Mouse (Mus musculus) bone marrow macrophage, adult 2 months (primary cell): ENCODE measurements around the gene Cnst.

Source experiments
- CTCF ChIP-seq: IDR thresholded peaks from 2 replicates; pipeline ENCODE4 v1.5.1; 2012; ENCODE audit warnings: low read depth, mild to moderate bottlenecking, low read length, moderate library complexity
- POLR2A ChIP-seq: IDR thresholded peaks from 2 replicates; pipeline ENCODE4 v1.6.1; 2012; ENCODE audit warnings: mild to moderate bottlenecking, low read depth, low read length, borderline replicate concordance

DNA sequence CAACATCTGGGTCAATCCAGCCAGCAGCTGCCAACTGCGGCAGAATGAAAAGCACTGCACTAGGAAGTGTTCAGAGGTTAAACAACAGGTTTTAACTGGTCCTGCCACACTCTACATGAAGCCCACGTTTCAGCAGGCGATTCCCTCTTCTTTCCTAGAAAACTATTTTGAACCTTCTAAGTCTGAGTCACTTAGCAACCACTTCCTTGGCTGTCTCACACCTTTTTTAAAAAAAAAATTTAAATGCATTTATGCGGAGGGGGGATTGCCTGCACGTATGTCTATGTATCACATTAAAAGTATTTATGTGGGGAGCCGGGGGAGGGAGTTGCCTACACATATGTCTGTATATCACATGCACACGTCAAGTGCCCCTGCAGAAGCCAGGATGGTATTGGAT is 34.3 kb upstream of the Cnst start:
- TF ChIP-seq POLR2A (no peak), CTCF (no peak)
